15 mouse cellular contexts compared by ENCODE assay signal in the genomic region with DNA sequence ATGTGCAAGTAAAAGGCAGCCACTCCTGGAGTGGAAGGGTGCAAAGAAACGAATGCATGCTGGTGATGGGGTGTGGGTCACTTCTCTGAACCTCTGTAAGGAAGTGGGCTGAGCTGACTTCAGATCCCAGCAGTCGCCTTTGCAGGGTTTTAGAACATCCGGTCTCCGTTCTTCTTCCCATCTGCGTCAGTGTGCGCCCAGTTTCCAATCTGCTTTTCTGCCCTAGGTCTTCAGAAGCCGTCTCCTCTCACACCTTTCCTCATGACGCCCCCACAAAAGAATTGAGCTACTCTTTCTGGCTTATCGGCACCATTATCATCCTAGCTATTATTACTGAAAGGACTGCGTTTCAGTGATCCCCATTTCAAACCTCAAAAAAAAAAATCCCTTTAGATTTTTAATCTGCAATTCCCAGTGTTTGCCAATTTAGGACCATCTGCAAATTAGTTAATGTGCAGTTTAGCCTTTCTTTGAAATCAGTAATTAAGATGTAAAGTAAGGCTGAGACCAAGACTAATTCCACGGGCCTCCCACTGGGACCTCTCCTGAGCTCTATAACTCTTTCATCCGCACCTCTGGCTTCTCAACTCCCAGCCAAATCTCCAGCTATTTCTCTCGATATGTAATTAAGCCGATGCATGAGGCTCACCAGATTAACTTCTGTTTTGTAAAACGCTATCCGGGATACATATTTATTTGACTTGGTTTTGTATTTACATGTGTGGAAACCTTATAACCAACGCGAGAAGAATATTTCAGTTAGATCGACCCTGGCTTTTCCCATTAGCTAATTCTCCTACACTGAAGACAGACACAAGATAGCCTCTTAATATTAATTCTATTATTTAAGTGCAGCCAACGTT.
DNase-seq lines count a peak whose midpoint lies in the region; ATAC-seq lines count a peak whose summit lies in the region.
"Had no signal": no experiment of that assay in that cellular context is flagged by ENCODE, and none has a peak within 500 bp of the region (broad histone marks: within the 10 kb centered on the region; RNA-seq: fewer than 3 reads in every experiment).

No protein-coding gene starts in this region.

- H3K27me3 ChIP-seq in neural tube, embryonic 12.5 days (replicated peaks), result no peaks in the 10 kb centered on the region
- H3K27me3 ChIP-seq in midbrain, embryonic 11.5 days (ENCODE audit: control insufficient read depth, insufficient read depth, low read length), result no peaks in the 10 kb centered on the region
- H3K27me3 ChIP-seq: CH12.LX; heart, embryonic 15.5 days had no signal

- H3K4me2 ChIP-seq in neural tube, embryonic 12.5 days (replicated peaks), result peak overlapping the region; percentile 34; the same call in 1 of the 2 replicates
- H3K4me2 ChIP-seq in midbrain, embryonic 11.5 days, result no peak overlapping the region
- H3K4me2 ChIP-seq: embryonic facial prominence, embryonic 15.5 days; heart, embryonic 15.5 days had no signal

- H3K4me1 ChIP-seq in neural tube, embryonic 12.5 days, result peaks cover 13% of the 10 kb centered on the region; the same call in 1 of the 2 replicates
- H3K4me1 ChIP-seq in midbrain, embryonic 11.5 days (ENCODE audit: control insufficient read depth, insufficient read depth, low read length), result peaks cover 19% of the 10 kb centered on the region
- H3K4me1 ChIP-seq: embryonic facial prominence, embryonic 15.5 days had no signal

- H3K36me3 ChIP-seq in neural tube, embryonic 12.5 days, result no peaks in the 10 kb centered on the region
- no peaks in the 10 kb centered on the region for H3K36me3 ChIP-seq in midbrain, embryonic 11.5 days (ENCODE audit: control insufficient read depth, insufficient read depth, low read length)
- H3K36me3 ChIP-seq: embryonic facial prominence, embryonic 15.5 days; heart, embryonic 15.5 days had no signal

- DNase-seq in embryo, embryonic 10 days (ENCODE audit: low spot score), result peak; percentile 28
- DNase-seq in embryo, embryonic 9.5 days (ENCODE audit: extremely low spot score), result no peak
- DNase-seq in neural tube, embryonic 10.5 days (ENCODE audit: extremely low spot score, low spot score), result no peak
- peak; percentile 91 for DNase-seq in midbrain, embryonic 11.5 days (ENCODE audit: low spot score, missing footprints)
- no peak for DNase-seq in thymus, postnatal 4 days
- no peak for DNase-seq in layer of hippocampus, adult 18-20 months (ENCODE audit: low spot score in 2 of 2)
- no peak for DNase-seq in ovary, adult 18-20 months (ENCODE audit: low spot score)
- DNase-seq: layer of hippocampus, adult 9-11 months; thymus, postnatal 36 days had no signal

- WGBS in neural tube, embryonic 12.5 days, result 29% methylated on average over 20 of the region's 20 CpGs
- WGBS in midbrain, embryonic 11.5 days, result 13% methylated on average over 20 of the region's 20 CpGs

- no peak overlapping the region for H3K4me3 ChIP-seq in neural tube, embryonic 12.5 days
- H3K4me3 ChIP-seq in midbrain, embryonic 11.5 days (ENCODE audit: low read depth, low read length), result no peak overlapping the region
- H3K4me3 ChIP-seq: embryonic facial prominence, embryonic 15.5 days; heart, embryonic 15.5 days had no signal

- H3K27ac ChIP-seq in neural tube, embryonic 12.5 days, result no peak overlapping the region
- no peak overlapping the region for H3K27ac ChIP-seq in midbrain, embryonic 11.5 days (ENCODE audit: low read depth, low read length)
- H3K27ac ChIP-seq: embryonic facial prominence, embryonic 15.5 days; heart, embryonic 15.5 days; kidney, postnatal 0 days; liver, embryonic 14.5 days had no signal

- H3K9ac ChIP-seq in neural tube, embryonic 12.5 days, result no peak overlapping the region
- no peak overlapping the region for H3K9ac ChIP-seq in midbrain, embryonic 11.5 days (ENCODE audit: low read length)
- H3K9ac ChIP-seq: embryonic facial prominence, embryonic 15.5 days; heart, embryonic 15.5 days; liver, embryonic 14.5 days had no signal

- no peak for ATAC-seq in neural tube, embryonic 12.5 days (ENCODE audit: low FRiP score, low read depth)
- ATAC-seq in midbrain, embryonic 11.5 days (ENCODE audit: low FRiP score), result no peak

- H3K9me3 ChIP-seq in neural tube, embryonic 12.5 days, result no peaks in the 10 kb centered on the region
- H3K9me3 ChIP-seq in midbrain, embryonic 11.5 days (ENCODE audit: control insufficient read depth, low read length), result no peaks in the 10 kb centered on the region
- H3K9me3 ChIP-seq: embryonic facial prominence, embryonic 15.5 days; heart, embryonic 15.5 days had no signal

Comparison
In these comparisons a context has a peak if more than half of its experiments do, and no peak if none do; other contexts are left out.
1. DNase-seq: peak in embryo, embryonic 10 days (single experiment) and midbrain, embryonic 11.5 days (single experiment); none in embryo, embryonic 9.5 days (single experiment), neural tube, embryonic 10.5 days (single experiment), thymus, postnatal 4 days (single experiment), layer of hippocampus, adult 18-20 months (0 of 2) and ovary, adult 18-20 months (single experiment).